Mouse (Mus musculus): ENCODE results near the gene Usp28. TPM values are rescaled to one million over a fixed set of nuclear protein-coding genes. Genes with fewer than 3 reads are reported as not detected.

Gene Usp28
- total RNA-seq, 4 experiments from 2014 or later: 10.4 to 21.0 (median 15.9) TPM

DNA sequence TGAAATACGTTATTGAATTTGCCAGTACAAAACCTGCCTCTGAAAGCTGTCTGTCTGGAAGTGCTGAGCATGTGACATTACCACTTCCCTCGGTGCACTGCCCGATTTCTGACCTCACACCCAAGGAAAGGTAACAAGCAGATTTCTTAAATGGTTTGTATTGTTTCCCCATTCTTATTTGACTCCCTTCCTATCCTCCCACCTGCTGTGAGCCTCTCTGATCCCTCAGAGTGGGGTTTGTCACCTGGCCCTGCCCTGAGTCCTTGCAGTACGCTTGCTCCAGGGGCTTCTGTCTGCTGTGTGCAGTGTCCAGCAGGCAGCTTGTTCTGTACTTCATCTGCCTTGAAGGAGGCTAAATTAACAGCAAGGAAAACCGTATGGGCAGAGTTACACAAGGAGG, 38.8 kb downstream of the Usp28 start:
- DNase-seq: no peak

DNA sequence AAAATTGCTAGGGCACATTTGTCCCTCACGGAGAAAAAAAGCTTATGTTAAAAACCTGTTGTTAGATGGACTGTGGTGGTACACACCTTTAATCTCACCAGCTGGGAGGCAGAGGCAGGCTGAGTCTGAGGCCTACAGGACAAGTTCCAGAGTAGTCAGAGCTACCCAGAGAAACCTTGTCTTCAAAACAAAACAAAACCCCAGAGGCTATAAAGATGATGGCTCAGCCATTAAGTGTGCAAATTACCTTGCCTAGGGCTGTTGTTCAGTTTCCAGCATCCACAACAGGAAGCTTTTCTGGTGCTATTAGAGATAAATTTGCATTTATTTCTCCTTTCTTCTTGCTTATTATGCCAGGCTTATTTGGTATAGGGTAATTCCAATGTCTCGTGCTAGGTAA, 39.4 kb downstream of the Usp28 start:
- no peak for DNase-seq

DNA sequence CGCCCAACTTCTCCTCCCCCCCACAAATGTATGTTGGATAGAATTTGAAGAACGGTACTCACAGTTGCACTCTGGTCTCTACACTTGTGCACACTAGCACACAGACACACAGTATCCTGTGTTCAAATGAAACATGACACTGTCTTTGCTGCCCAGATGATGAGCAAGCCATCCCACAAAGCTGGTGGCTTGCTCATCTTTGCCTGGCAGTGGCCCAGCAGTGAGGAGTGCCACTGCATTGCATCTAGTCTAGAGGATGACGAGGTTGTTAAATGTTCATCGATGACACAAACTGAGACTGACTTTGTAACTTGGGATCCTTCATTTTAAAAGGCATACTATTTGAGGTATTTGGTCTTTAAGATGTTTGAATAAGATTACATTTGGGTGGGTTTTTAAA, 49.6 kb downstream of the Usp28 start:
- DNase-seq: no peak

DNA sequence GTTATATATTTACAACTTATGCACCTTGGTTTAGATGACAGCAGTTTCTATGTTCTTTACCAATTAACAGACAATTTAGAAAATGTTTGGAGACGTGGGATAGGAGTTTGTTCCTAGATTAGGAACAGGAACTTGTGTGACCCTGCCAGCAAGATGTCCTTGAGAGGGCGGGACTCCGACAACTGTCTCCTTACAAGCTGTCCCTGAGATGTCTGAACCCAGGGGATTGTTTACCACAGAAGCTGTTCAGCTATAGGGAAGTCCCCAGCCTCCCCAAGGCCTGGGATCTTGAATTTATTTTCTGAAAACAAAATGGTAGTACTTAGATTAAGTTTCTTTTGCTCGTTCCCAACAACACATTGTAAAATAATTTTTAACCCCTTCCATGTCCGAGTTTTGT, 65.7 kb downstream of the Usp28 start:
- DNase-seq: no peak

DNA sequence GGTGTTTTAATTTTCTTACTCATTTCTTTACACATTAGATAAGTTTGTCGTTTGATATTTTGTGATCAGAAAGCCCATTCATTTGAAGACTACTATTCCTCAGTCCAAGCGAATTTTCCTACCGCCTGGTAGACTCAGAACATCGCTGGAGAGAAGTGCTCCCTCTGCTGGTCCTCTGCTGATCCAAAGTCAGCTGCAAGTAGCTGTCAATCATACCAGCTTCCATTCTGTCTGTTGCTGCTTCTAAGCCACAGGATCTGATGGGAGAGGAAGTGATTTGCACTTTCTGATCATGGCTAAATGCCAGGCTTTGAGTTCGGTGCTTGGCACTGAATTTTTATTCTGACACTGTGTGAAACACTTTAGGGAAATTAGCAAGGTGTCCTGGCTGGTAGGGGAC, 66.2 kb downstream of the Usp28 start:
- DNase-seq: peak; percentile 12

DNA sequence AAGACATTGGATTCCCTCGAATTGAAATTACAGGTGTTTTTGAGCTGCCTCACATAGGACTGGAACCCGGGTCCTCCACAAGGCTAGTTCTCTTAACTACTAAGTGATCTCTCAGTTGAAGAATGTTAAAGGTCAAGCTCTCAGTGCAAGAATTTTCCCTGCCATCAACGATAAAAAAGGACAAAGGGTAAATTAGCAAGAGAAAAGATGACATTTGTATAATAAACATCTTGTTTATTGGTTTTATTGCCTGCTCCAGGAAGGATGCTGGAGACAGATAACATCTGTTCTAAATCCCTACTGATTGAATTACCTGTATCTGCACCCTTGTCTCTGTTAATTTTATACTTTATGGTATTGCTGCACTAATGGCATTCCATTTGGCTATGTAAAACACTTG, 68.9 kb downstream of the Usp28 start:
- no peak for DNase-seq

DNA sequence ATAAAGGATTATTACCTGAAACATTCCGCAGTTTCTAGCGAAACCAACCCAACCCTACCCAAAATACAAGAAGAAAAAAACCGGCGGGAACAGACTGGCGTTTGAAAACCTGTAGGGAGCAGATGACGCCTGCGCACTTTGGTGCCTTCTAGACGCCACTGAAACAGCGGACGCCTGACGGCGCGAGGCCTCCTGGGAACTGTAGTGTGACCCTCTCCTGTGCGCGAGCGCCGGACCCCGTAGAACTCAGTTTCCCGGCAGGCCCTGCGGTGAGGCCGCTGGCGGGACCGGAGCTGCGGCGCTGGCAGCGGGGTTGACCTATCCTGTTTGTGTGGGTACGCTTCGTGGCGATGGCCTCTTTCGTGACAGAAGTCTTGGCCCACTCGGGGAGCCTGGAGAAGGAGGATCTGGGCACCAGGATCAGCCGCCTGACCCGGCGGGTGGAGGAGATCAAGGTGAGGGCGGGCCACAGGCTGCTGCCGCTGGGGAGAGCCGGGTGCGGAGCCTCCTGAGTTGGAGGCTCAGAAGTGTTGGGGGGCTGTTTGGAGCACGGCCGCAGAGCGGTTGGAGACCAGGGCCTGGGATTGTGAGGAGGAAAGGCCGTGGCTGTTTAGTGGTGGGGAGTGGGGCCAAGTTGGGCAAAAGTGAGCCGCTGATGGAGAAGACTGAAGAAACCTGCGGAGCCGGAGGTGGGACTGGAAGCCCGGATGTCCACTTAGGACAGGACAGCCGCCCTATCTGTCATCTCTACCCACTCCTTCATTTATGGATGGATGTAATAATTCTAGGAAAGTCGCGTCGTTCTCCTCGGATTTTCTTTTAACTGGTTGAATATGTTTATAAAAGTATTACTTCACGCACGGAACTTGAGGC, 70.4 kb downstream of the Usp28 start, which contains the start of gene Zw10:
Zw10 (plus strand) TSS at position 281 of the 873 bp plus-strand sequence.
- DNase-seq: peak; percentile 94

DNA sequence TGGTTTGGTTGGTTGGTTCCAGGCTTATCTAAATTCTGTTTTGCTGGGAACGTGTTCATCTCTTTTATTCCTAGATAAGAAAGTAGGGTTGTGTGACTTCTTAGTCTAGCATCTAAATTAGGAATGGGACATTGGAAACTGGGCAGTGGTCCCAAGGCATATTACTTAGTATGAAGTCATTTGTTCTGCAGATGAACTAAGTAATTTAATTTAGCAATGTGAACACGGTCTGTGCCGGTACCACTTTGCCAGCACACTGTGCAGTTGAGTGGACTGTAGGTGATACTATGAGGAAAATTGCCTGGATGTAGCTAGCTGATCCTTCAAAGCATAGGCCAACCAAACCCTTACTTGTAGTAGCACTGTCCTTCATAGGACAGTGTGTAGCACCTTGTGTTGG, 91.7 kb downstream of the Usp28 start:
- DNase-seq: no peak

DNA sequence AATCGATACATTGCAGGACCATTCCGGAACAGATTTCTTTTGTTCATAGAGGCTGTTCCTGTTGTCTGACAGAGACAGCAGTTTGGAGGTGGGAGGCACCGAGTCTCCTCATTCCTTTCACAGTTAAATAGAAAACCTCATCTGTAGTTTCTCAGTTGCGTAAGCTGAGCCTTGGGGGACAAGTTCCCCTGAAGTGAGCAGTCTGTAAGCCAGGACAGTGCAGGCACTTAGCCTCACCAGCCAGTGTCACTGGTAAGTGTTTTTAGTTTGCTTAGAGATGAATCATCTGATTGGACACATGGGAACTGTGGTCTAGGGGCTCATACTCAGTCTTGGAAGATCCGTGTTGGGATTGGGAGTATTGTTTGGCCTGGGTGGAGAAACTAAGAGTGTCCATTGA, 95.9 kb downstream of the Usp28 start, which contains the start of gene Tmprss5:
Tmprss5 (plus strand) TSS at position 154 of the 400 bp plus-strand sequence.
- DNase-seq: no peak

DNA sequence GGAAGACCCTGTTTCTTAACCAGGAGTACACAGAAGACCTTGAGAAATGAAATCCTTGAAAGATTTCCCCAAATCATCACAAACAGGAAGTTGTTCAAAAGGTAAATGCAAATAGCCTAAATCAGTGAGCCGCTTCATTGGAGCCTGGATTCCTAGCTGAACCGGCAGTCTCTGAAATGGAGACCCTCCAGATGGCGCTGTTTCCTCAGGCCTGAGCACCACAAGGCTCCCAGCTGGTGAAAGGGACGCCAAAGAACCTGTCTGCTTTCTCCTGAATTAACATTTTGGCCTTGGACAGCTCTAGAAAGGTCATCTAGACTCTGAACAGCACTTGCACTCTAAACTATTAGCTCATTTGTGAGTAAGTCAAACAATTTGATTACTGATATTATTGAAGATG, 96.4 kb downstream of the Usp28 start:
- peak; percentile 49 for DNase-seq

DNA sequence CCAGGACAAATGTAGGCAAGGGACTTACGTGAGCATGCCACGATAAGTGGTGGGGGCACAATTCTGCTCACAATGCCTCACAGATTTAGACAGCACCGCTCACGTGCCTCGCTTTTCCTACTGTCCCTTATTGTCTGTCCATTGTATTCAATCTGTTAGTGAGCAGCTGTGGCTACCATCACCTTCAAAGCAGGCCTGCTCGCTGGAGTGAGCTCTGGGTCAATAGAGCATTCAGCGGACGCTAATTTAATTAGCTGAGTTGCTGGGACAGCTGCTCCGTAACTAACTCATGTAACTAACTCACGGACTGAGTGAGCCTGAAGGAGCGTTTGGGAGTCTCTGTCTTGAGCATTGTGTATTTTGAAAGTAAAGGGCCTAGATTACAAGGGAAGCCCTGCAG, 102.1 kb downstream of the Usp28 start:
- DNase-seq: no peak

Other genes starting within 250 kb of the Usp28 start
- gene Zbtb16, start 149.2 kb upstream of the Usp28 start, total RNA-seq (2022): 10 to 100 TPM; 35.2 to 79.6 (median 54.4) TPM
- 10 to 100 TPM in 2 of 4 experiments, 1 to 10 TPM in 2; 4.7 to 14.2 (median 8.5) TPM for gene Htr3a, start 74.3 kb upstream of the Usp28 start, total RNA-seq (2022)
- under 1 TPM; 0.14 to 0.28 (median 0.25) TPM for gene Htr3b, start 20.4 kb upstream of the Usp28 start, total RNA-seq (2022)
- 10 to 100 TPM; 14.6 to 22.2 (median 19.4) TPM for gene Zw10, start 70.2 kb downstream of the Usp28 start, total RNA-seq (2022)
- 1 to 10 TPM in 2 of 4 experiments, under 1 TPM in 2; 0.42 to 1.1 (median 0.86) TPM for gene Tmprss5, start 95.9 kb downstream of the Usp28 start, total RNA-seq (2022)

Measured in adrenal gland, adult 8-10 months (tissue).